Mouse (Mus musculus) T-helper 2 cell (primary cell): ENCODE results near the gene Atp11c.

Experiments
- in situ Hi-C: fragments of 300-600 bp; cut with MboI, MseI; formaldehyde crosslinking; loops from one replicate; pipeline ENCODE4 v1.15.1; 2025; ENCODE audit warnings: high pct_unique_total_duplicates

Atp11c gene

GRCm38 (mm10) chrX:60592598-60592997 lies at the start of gene Atp11c:
Gene Atp11c, minus strand, starts transcription at chrX:60592698.
- in situ Hi-C loops: no loop called here

- in situ Hi-C loops: loop anchor here (5.0 kb wide), 1 partner anchor 168 kb away; no protein-coding TSS in a partner anchor
Measured at GRCm38 (mm10) chrX:60609202-60609601, 16.7 kb upstream of the Atp11c start.

GRCm38 (mm10) chrX:60570539-60570938 lies 22.0 kb downstream of the Atp11c start:
- in situ Hi-C loops: no loop called here

- in situ Hi-C loops: no loop called here
Measured at GRCm38 (mm10) chrX:60569047-60569446, 23.5 kb downstream of the Atp11c start.

GRCm38 (mm10) chrX:60555242-60555641 lies 37.3 kb downstream of the Atp11c start:
- in situ Hi-C loops: no loop called here

- in situ Hi-C loops: no loop called here
Measured at GRCm38 (mm10) chrX:60547444-60548304, 44.8 kb downstream of the Atp11c start.

- in situ Hi-C loops: no loop called here
Measured at GRCm38 (mm10) chrX:60547098-60547443, 45.4 kb downstream of the Atp11c start.

GRCm38 (mm10) chrX:60545906-60546305 lies 46.6 kb downstream of the Atp11c start:
- in situ Hi-C loops: no loop called here

- in situ Hi-C loops: no loop called here
Measured at GRCm38 (mm10) chrX:60545444-60545843, 47.1 kb downstream of the Atp11c start.

- in situ Hi-C loops: no loop called here
Measured at GRCm38 (mm10) chrX:60544098-60544497, 48.4 kb downstream of the Atp11c start.

GRCm38 (mm10) chrX:60542901-60543300 lies 49.6 kb downstream of the Atp11c start:
- in situ Hi-C loops: no loop called here

- in situ Hi-C loops: no loop called here
Measured at GRCm38 (mm10) chrX:60539149-60539548, 53.3 kb downstream of the Atp11c start, which contains the start of gene Gm7073. Gene Gm7073, minus strand, starts transcription at chrX:60539249.

GRCm38 (mm10) chrX:60503995-60504394 lies 88.5 kb downstream of the Atp11c start:
- in situ Hi-C loops: no loop called here

- in situ Hi-C loops: no loop called here
Measured at GRCm38 (mm10) chrX:60497750-60498149, 94.7 kb downstream of the Atp11c start.

GRCm38 (mm10) chrX:60495308-60495707 lies 97.2 kb downstream of the Atp11c start:
- in situ Hi-C loops: no loop called here

- in situ Hi-C loops: loop anchor here (25.0 kb wide), 1 partner anchor 451 kb away; no protein-coding TSS in a partner anchor
Measured at GRCm38 (mm10) chrX:60463786-60464185, 128.7 kb downstream of the Atp11c start.

- in situ Hi-C loops: loop anchor here (25.0 kb wide), 1 partner anchor 827 kb away; no protein-coding TSS in a partner anchor
Measured at GRCm38 (mm10) chrX:60414563-60415111, 177.9 kb downstream of the Atp11c start.

GRCm38 (mm10) chrX:60405681-60406080 lies 186.8 kb downstream of the Atp11c start:
- in situ Hi-C loops: loop anchor here (25.0 kb wide), 1 partner anchor 818 kb away; no protein-coding TSS in a partner anchor

GRCm38 (mm10) chrX:60404668-60405044 lies 187.8 kb downstream of the Atp11c start:
- in situ Hi-C loops: loop anchor here (25.0 kb wide), 1 partner anchor 817 kb away; no protein-coding TSS in a partner anchor

GRCm38 (mm10) chrX:60403764-60404667 lies 188.5 kb downstream of the Atp11c start:
- in situ Hi-C loops: loop anchor here (25.0 kb wide), 1 partner anchor 817 kb away; no protein-coding TSS in a partner anchor

GRCm38 (mm10) chrX:60403062-60403763 lies 189.3 kb downstream of the Atp11c start:
- in situ Hi-C loops: loop anchor here (25.0 kb wide), 1 partner anchor 816 kb away; no protein-coding TSS in a partner anchor
